Mouse (Mus musculus) MEL (cell line): ENCODE measurements around the gene Lyrm2.

Source experiments
- CTCF ChIP-seq, 3 experiments: IDR thresholded peaks in 2 of 3; conservative IDR thresholded peaks in 1 of 3; 2 replicates each; pipeline ENCODE4 v1.5.1; 2011 to 2012; ENCODE audit warnings: low read length in 3 of 3, low read depth in 2 of 3, mild to moderate bottlenecking in 2 of 3, improper control_type of control experiment in 1 of 3, inconsistent platforms in 1 of 3, mixed read lengths in 1 of 3, moderate library complexity in 1 of 3; ENCODE audit not compliant: control insufficient read depth in 1 of 3, insufficient read depth in 1 of 3, poor library complexity in 1 of 3, severe bottlenecking in 1 of 3
- GATA1 ChIP-seq: IDR thresholded peaks from 2 replicates; pipeline ENCODE4 v1.6.1; 2011; ENCODE audit warnings: low read depth, low read length, improper control_type of control experiment
- TAL1 ChIP-seq: IDR thresholded peaks from 2 replicates; pipeline ENCODE4 v1.6.1; 2012; ENCODE audit warnings: mild to moderate bottlenecking, inconsistent platforms, low read length, moderate library complexity, mixed read lengths
- USF1 ChIP-seq: IDR thresholded peaks from 2 replicates; pipeline ENCODE4 v1.6.1; 2014; ENCODE audit warnings: low read depth, mild to moderate bottlenecking, inconsistent platforms, low read length, improper control_type of control experiment, moderate library complexity

DNA sequence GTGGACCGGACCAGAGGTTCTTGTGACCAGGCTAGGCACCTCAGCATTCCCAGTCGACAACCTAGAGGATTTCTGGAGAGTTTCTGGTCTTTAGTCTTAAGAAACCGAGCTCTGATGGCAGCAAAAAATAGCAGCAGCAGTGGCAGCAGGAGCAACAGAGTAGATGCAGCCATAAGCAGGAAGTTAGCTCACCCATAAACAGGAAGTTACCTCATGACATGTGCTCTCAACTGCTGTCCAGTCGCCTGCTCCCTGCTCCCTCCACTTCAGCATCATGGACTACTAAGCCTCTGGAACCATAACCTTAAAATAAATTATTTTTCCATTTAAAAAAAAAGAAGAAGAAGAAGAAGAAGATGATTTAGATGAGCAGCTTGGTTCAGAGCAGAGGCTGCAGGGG, 11.0 kb upstream of the Lyrm2 start:
- TF ChIP-seq GATA1 (no peak), CTCF (IDR thresholded peaks at IDR 0.05 in 2 of 3, conservative IDR thresholded peaks at IDR 0.05 in 1 of 3; ENCODE audit: control insufficient read depth in 1 of 3, insufficient read depth in 1 of 3, low read depth in 2 of 3, low read length in 3 of 3, poor library complexity in 1 of 3, severe bottlenecking in 1 of 3) (no peak), USF1 (no peak), TAL1 (no peak)
